Mouse (Mus musculus) heart, postnatal 36 days (tissue): ENCODE measurements around the gene Tdrkh. TPM values are rescaled to one million over a fixed set of nuclear protein-coding genes. Genes with fewer than 3 reads are reported as not detected.

Experiments used
- DNase-seq, 2 experiments: peaks; one replicate each; pipeline ENCODE4 v3.0.0; 2021 to 2022
- intact Hi-C: fragments of 180-260 bp; cut with DNase I; formaldehyde crosslinking; loops from one replicate; pipeline ENCODE4 v1.15.1; 2025
- total RNA-seq, 2 experiments: library from RNA; stranded (reverse); gene quantifications; 2 replicates each; pipeline ENCODE4 v1.2.3; 2021

Gene Tdrkh
- total RNA-seq, 2 experiments from 2014 or later = 4.0 to 5.1 TPM

- intact Hi-C loops = no loop called here
Observed at GRCm38 (mm10) chr3:94449377-94449776, 36.3 kb downstream of the Tdrkh start.

GRCm38 (mm10) chr3:94456529-94457000 is 43.5 kb downstream of the Tdrkh start:
- intact Hi-C loops = loop anchor here (1.0 to 10.0 kb wide), 3 partner anchors 46 to 398 kb away; no protein-coding TSS in a partner anchor
- peak; percentile 70 to 74 for DNase-seq

More at GRCm38 (mm10) chr3:94449377-94449776, 36.3 kb downstream of the Tdrkh start:
- no peak for DNase-seq

GRCm38 (mm10) chr3:94457055-94457454 is 44.0 kb downstream of the Tdrkh start:
- intact Hi-C loops = loop anchor here (10.0 kb wide), 1 partner anchor 398 kb away; no protein-coding TSS in a partner anchor
- no peak for DNase-seq

- DNase-seq = no peak
- intact Hi-C loops = loop anchor here (10.0 kb wide), 1 partner anchor 395 kb away; no protein-coding TSS in a partner anchor
Observed at GRCm38 (mm10) chr3:94459834-94460233, 46.8 kb downstream of the Tdrkh start.

- DNase-seq = no peak
- intact Hi-C loops = no loop called here
Observed at GRCm38 (mm10) chr3:94463926-94464578, 51.0 kb downstream of the Tdrkh start.

- DNase-seq = no peak
- intact Hi-C loops = no loop called here
Observed at GRCm38 (mm10) chr3:94465632-94466430, 52.8 kb downstream of the Tdrkh start.

- no peak for DNase-seq
- intact Hi-C loops = no loop called here
Observed at GRCm38 (mm10) chr3:94468931-94469330, 55.9 kb downstream of the Tdrkh start.

- intact Hi-C loops = no loop called here
- peak; percentile 14 to 16 for DNase-seq
Observed at GRCm38 (mm10) chr3:94472447-94473114, 59.5 kb downstream of the Tdrkh start.

GRCm38 (mm10) chr3:94473115-94473505 is 60.0 kb downstream of the Tdrkh start:
- intact Hi-C loops = no loop called here
- DNase-seq = peak in 1 of 2 experiments; percentile 11

- no peak for DNase-seq
- intact Hi-C loops = no loop called here
Observed at GRCm38 (mm10) chr3:94473567-94474232, 60.6 kb downstream of the Tdrkh start.

- no peak for DNase-seq
- intact Hi-C loops = no loop called here
Observed at GRCm38 (mm10) chr3:94476301-94477035, 63.4 kb downstream of the Tdrkh start.

GRCm38 (mm10) chr3:94477444-94477843 is 64.4 kb downstream of the Tdrkh start:
- intact Hi-C loops = no loop called here
- no peak for DNase-seq

- DNase-seq = no peak
- intact Hi-C loops = no loop called here
Observed at GRCm38 (mm10) chr3:94477981-94478422, 64.9 kb downstream of the Tdrkh start, which contains the start of gene Celf3. Gene Celf3, plus strand, starts transcription at chr3:94478295.

GRCm38 (mm10) chr3:94478591-94479169 is 65.6 kb downstream of the Tdrkh start:
- intact Hi-C loops = no loop called here
- no peak for DNase-seq

GRCm38 (mm10) chr3:94479564-94479963 is 66.5 kb downstream of the Tdrkh start:
- intact Hi-C loops = no loop called here

GRCm38 (mm10) chr3:94480291-94480884 is 67.3 kb downstream of the Tdrkh start, which contains the start of gene Riiad1:
Gene Riiad1, minus strand, starts transcription at chr3:94480341.
- intact Hi-C loops = no loop called here

More at GRCm38 (mm10) chr3:94479564-94479963, 66.5 kb downstream of the Tdrkh start:
- no peak for DNase-seq

GRCm38 (mm10) chr3:94481429-94481828 is 68.4 kb downstream of the Tdrkh start:
- intact Hi-C loops = no loop called here
- no peak for DNase-seq

More at GRCm38 (mm10) chr3:94480291-94480884, 67.3 kb downstream of the Tdrkh start, which contains the start of gene Riiad1:
- DNase-seq = no peak

GRCm38 (mm10) chr3:94482764-94483385 is 69.8 kb downstream of the Tdrkh start:
- intact Hi-C loops = no loop called here
- DNase-seq = peak; percentile 11 to 17
